Mouse (Mus musculus) thymus, postnatal 36 days (tissue): ENCODE results near the gene Plekhf1.
A peak's percentile ranks its signal among the peaks of the same experiment; 100 is the strongest.

ENCODE experiments used
- DNase-seq, 2 experiments: peaks; one replicate each; pipeline ENCODE4 v3.0.0; 2022; ENCODE audit warnings: mixed read lengths in 2 of 2

Plekhf1 gene

GRCm38 (mm10) chr7:38217417-38218171, 10.2 kb downstream of the Plekhf1 start:
- no peak for DNase-seq

DNA sequence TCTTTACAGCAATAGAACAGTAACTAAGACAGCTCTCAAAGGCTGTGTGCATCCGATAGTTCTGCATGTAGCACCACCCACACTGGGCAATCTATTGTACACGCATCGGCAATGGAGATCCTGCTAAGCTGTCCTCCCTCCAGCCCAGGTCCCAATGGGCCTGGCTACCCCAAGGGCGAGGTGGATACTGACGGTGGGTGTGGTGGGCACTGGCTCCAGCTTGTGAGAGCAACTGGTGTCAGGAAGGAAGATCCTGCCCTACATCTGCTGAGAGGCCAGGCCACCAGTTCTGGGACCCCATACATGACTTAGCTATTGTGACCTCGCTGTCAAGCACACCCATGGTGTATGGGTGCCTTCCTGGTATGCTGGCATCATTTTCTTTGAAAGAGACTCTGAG, 12.1 kb downstream of the Plekhf1 start:
- DNase-seq, result no peak

GRCm38 (mm10) chr7:38215281-38215680, 12.5 kb downstream of the Plekhf1 start:
- DNase-seq, result no peak

DNA sequence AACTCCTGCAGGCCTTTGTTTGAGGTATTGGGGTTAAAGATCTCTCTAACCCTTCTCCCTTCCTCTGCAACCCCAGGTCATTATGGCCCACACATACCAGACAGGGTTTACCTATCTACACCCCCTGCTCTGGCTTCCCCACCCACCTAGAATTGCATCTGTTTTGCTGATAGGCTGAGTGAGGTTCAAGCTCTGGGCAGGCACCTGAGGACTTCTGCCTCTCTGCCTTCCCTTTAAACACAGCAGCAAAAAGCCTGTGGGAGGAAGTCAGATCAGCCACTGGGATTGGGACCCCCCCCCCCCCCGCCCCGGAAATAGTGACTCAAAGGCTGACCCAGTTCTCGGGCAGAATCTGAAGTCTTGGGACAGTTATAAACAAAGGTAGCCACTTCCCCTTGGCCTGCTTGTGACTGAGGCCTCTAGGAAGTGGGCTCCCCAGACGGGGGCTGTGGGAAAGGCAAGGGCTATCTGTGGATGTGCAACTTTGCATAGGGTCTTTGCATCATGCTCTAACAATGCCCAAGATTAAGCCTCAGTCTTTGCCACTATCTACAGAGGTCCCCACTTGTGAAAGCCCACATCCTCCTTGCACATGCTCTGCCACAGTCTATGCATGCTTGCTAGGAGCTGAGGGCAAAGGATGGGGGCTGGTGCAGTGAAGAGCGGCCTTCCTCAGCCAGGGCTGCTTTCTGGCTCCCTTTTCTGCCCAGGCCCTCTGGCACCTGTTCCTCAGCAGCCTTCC, 13.2 kb downstream of the Plekhf1 start:
- peak; percentile 69 to 77 for DNase-seq

DNA sequence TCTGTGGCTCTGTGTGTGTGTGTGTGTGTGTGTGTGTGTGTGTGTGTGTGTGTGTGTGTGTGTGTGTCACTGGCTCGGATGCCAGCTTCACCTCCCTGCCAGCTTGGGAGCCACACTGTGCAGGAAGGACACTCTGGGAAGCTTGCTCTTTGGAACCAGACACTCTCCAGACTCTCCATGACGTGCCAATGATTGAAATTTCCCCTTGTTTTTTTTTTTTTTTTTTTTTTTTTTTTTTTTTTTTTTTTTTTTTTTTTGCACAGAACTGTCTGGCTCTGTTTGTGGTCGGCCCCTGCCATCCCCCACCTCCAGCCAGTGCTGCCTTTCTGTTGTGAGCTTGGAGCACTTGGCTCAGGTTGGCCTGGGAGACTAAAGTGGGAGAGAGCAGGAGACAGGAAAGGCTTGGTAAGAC, 15.2 kb downstream of the Plekhf1 start:
- no peak for DNase-seq

DNA sequence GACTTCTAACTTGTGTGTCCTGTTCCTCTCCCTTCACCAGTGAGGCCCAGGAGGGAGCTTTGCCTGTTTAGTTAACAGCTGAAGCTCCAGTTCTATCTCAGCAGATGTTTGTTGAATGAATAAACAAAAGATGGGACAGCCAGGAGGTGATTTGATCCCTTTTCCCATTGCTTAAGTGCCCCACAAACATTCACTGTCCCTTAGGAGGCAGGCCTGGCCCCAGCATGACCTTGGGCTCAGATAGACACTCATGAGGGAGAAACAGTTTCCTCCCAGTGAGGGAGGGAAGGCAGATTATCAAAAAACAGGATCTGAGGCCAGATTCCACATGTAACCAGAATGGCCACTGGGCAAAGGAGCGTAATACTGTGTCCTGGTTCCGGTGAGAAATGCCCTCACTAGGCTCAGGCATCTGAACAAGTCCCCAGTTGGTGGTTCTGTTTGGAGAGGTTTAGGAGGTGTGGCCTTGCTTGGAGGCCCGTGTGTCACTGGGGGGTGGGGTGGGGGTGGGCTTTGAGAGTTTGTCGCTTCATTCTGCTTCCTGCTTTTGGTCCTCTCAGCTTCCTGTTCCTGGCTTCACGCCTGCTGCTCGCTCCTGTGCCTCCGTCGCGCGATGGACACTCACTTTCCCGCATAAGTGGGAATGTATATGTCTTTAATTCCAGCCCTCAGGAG, 18.2 kb downstream of the Plekhf1 start:
- no peak for DNase-seq

GRCm38 (mm10) chr7:38208969-38209368, 18.8 kb downstream of the Plekhf1 start:
- no peak for DNase-seq

GRCm38 (mm10) chr7:38206564-38206963, 21.3 kb downstream of the Plekhf1 start:
- no peak for DNase-seq

GRCm38 (mm10) chr7:38205801-38206200, 22.0 kb downstream of the Plekhf1 start:
- no peak for DNase-seq

GRCm38 (mm10) chr7:38204314-38204713, 23.5 kb downstream of the Plekhf1 start:
- DNase-seq, result no peak

GRCm38 (mm10) chr7:38201290-38201658, 26.5 kb downstream of the Plekhf1 start:
- no peak for DNase-seq

GRCm38 (mm10) chr7:38200606-38201289, 27.1 kb downstream of the Plekhf1 start:
- DNase-seq, result peak; percentile 86 to 92

GRCm38 (mm10) chr7:38199907-38200605, 27.8 kb downstream of the Plekhf1 start:
- DNase-seq, result no peak

- peak in 1 of 2 experiments; percentile 27 for DNase-seq
Observed at GRCm38 (mm10) chr7:38191571-38191970, 36.2 kb downstream of the Plekhf1 start.

DNA sequence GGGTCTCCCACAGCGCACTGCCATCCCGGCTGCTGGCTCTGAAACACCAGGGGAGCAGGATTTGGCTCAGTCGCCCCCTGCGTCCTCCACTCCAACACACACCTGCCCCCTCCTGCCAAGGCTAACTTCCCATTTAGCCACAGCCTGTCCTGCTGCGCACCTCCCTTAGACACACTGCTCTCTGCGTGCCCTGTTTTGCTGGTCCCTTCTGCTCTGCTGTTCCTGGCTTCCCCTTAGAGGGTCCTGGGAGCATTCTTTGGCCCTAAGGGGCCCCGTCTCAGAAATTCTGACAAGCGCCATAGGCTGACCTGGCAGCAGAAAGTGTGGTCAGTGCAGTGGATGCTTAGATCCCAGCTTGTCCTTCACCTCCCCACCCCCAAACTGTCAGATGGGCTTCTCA, 36.7 kb downstream of the Plekhf1 start:
- DNase-seq, result no peak

DNA sequence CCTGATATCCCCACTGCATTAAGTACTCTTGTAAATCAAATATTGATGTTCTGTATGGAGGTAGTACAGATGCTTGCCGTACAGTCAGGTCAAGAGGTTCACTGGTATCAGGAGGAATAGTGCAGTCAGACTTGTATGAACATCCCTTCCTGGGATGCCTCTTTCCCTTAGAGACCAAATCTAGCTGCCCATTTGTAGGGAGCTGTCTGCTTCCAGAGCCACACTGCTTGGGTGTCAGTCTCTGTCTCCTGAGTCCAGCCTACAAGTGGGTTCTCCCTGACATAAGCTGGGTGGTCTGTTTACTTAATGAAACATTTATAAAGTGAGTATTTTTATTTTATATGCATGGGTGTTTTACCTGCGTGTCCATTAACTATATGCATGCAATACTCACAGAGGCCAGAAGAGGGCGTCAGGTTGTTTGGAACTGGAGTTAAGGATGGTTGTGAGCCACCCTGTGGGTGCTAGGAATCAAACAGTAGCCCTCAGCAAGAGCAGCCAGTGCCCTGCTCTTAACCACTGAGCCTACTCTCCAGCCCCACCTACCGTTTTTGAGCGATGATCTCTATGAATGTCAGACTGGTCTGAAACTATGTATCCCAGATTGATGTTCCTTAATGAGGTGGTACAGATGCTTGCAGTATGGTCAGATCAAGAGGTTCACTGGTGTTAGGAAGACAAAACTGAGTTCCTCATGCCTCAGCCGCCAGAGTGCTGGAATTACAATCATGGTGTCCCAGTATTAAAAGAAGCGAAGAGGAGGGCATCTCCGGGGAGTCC, 37.6 kb downstream of the Plekhf1 start:
- DNase-seq, result peak in 1 of 2 experiments; percentile 11

DNA sequence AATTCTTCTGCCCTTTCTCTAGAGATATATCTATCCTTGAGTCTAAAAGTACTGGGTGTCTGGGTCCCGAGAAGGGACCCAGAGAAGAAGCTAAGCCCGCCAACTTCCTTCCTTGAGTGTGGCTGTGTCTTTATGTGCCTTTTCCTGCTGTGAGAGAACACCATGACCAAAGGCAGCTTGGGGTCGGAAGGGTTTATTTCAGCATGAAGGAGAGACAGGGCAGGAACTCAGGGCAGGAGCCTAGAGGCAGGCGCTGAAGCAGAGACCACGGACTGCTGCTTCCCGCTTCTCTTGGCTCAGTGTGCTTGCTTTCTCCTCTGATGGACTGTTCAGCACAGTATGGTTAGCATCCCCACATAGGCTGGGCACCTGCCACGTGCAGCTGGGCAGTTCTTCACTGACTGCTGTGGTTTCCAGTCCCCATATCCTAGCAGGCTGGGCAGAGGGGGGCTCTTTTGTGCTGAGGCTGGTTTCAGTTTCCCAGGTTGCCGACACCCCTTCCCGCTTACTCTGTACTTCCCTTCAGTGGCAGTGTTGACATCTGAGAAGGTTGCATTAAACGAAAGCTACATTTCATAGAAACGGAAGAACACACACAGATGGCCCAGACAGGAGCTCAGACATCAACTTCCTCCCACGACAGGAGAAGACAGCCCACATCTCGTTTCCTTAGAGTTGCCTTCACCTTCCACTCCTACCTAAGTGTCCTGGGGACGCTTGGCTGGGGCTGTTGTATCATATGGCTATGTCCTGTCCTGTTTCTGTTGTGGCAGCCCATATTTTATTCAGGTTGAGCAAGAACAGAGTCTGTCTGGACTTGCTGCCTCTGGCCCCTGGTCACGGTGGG, 38.5 kb downstream of the Plekhf1 start:
- DNase-seq, result peak; percentile 58 to 65

DNA sequence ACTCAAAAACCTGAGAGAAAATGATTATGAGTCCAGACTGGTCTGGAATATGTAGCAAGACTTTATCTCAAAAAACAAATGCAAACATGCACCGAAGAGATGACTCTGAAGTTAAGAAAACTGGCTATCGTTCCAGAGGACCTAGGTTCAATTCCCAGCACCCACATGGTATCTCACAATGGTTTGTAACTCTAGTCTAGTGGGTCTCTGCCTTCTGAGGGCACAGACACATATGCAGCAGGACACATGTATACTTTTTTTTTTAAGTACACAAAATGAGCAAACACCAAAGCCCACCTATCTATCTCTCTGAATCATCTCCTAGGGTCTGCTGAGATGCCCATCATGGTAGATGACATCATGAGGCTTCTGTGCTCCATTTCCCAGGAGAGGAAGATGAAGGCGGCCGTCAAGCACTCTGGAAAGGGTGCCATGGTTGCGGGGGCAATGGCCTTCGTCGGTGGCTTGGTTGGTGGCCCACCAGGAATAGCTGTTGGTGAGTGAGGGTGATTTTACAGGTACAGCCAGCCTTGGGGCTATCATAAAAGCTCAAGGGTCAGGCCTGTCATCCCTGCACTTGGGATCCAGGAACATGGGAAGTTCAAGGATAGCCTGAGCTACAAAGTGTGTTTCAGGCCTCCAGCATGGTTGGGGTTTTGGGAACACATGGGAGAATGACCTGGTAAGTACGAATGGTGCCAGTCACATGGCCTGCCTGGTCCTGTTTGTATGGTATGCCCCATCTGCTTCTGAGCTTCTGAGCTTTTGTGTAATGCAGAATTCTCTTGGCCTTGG, 39.3 kb downstream of the Plekhf1 start:
- no peak for DNase-seq

- DNase-seq, result peak in 1 of 2 experiments; percentile 23
Observed at GRCm38 (mm10) chr7:38187796-38188195, 40.0 kb downstream of the Plekhf1 start.

DNA sequence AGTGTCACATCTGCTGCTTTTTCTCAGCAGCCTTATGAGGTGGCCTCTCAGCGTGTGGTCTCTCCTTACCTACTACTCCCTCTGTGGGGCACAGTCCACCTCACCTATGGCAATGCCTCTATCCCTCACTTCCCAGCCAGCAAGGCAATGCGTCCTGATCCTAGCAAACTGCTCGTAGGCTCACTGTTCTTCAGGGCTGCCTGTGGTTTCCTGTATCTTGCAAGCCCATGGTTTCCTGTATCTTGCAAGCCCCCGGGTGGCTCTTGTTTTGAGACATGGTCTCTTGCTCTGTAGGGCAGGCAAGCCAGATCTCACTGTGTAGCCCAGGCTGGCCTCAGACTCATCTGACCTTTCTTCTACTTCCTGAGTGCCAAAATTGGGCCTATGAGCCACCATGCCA, 41.0 kb downstream of the Plekhf1 start:
- peak; percentile 51 to 61 for DNase-seq
